Mouse (Mus musculus): ENCODE results near the gene Card6.

GRCm38 (mm10) chr15:5095534-5096301 is 12.6 kb downstream of the Card6 start:
- TF ChIP-seq CTCF (IDR thresholded peaks at IDR 0.05; ENCODE audit: borderline replicate concordance, insufficient read depth, low read depth, low read length), result no peak
- TF ChIP-seq POLR2A (IDR thresholded peaks at IDR 0.05; ENCODE audit: borderline replicate concordance, insufficient read depth, low read length), result no peak
